Mouse (Mus musculus): ENCODE data around the gene Ptk6.

Ptk6 gene

GRCm38 (mm10) chr2:181202422-181202821 lies at the start of gene Ptk6:
Ptk6 (minus strand) TSS chr2:181202789.
- DNase-seq (ENCODE audit: low spot score in 2 of 2): no peak

- DNase-seq (ENCODE audit: low spot score in 2 of 2): no peak
Measured at GRCm38 (mm10) chr2:181251841-181252240, 49.3 kb upstream of the Ptk6 start.

- DNase-seq (ENCODE audit: low spot score in 2 of 2): no peak
Measured at GRCm38 (mm10) chr2:181249217-181249616, 46.6 kb upstream of the Ptk6 start.

GRCm38 (mm10) chr2:181245031-181245430 lies 42.4 kb upstream of the Ptk6 start:
- no peak for DNase-seq (ENCODE audit: low spot score in 2 of 2)

- DNase-seq (ENCODE audit: low spot score in 2 of 2): peak in 1 of 2 experiments; percentile 59
Measured at GRCm38 (mm10) chr2:181243706-181244394, 41.3 kb upstream of the Ptk6 start.

- no peak for DNase-seq (ENCODE audit: low spot score in 2 of 2)
Measured at GRCm38 (mm10) chr2:181242314-181242665, 39.7 kb upstream of the Ptk6 start.

- no peak for DNase-seq (ENCODE audit: low spot score in 2 of 2)
Measured at GRCm38 (mm10) chr2:181241602-181242313, 39.2 kb upstream of the Ptk6 start, which contains the start of gene Helz2. Helz2 (minus strand) TSS chr2:181242027.

GRCm38 (mm10) chr2:181240806-181241440 lies 38.3 kb upstream of the Ptk6 start:
- DNase-seq (ENCODE audit: low spot score in 2 of 2): no peak

- no peak for DNase-seq (ENCODE audit: low spot score in 2 of 2)
Measured at GRCm38 (mm10) chr2:181239261-181239660, 36.7 kb upstream of the Ptk6 start.

- DNase-seq (ENCODE audit: low spot score in 2 of 2): no peak
Measured at GRCm38 (mm10) chr2:181238861-181239260, 36.3 kb upstream of the Ptk6 start.

GRCm38 (mm10) chr2:181238091-181238610 lies 35.6 kb upstream of the Ptk6 start:
- DNase-seq (ENCODE audit: low spot score in 2 of 2): no peak

GRCm38 (mm10) chr2:181237251-181238014 lies 34.8 kb upstream of the Ptk6 start:
- DNase-seq (ENCODE audit: low spot score in 2 of 2): peak in 1 of 2 experiments; percentile 51

- DNase-seq (ENCODE audit: low spot score in 2 of 2): no peak
Measured at GRCm38 (mm10) chr2:181235681-181236566, 33.3 kb upstream of the Ptk6 start.

GRCm38 (mm10) chr2:181234680-181235079 lies 32.1 kb upstream of the Ptk6 start:
- no peak for DNase-seq (ENCODE audit: low spot score in 2 of 2)

GRCm38 (mm10) chr2:181233443-181233842 lies 30.9 kb upstream of the Ptk6 start:
- DNase-seq (ENCODE audit: low spot score in 2 of 2): no peak

GRCm38 (mm10) chr2:181231171-181231570 lies 28.6 kb upstream of the Ptk6 start:
- no peak for DNase-seq (ENCODE audit: low spot score in 2 of 2)

GRCm38 (mm10) chr2:181228335-181228734 lies 25.7 kb upstream of the Ptk6 start:
- DNase-seq (ENCODE audit: low spot score in 2 of 2): no peak

- no peak for DNase-seq (ENCODE audit: low spot score in 2 of 2)
Measured at GRCm38 (mm10) chr2:181227122-181227521, 24.5 kb upstream of the Ptk6 start.

- DNase-seq (ENCODE audit: low spot score in 2 of 2): no peak
Measured at GRCm38 (mm10) chr2:181224994-181225393, 22.4 kb upstream of the Ptk6 start.

GRCm38 (mm10) chr2:181220361-181220760 lies 17.8 kb upstream of the Ptk6 start:
- DNase-seq (ENCODE audit: low spot score in 2 of 2): no peak

Measured in urinary bladder, postnatal 4 days (tissue).